Mouse (Mus musculus) natural killer cell, adult 2 months (primary cell): ENCODE measurements around the gene Abt1.

Source experiments
- DNase-seq, 2 experiments: peaks; one replicate each; pipeline ENCODE4 v3.0.0; 2022; ENCODE audit warnings: low spot score in 2 of 2

The Abt1 gene

GRCm38 (mm10) chr13:23438521-23438920, 14.9 kb upstream of the Abt1 start:
- DNase-seq: peak; percentile 56 to 67

GRCm38 (mm10) chr13:23437908-23438307, 14.2 kb upstream of the Abt1 start:
- DNase-seq: peak; percentile 87 to 90

GRCm38 (mm10) chr13:23436861-23437822, 13.5 kb upstream of the Abt1 start:
- peak; percentile 65 to 73 for DNase-seq

GRCm38 (mm10) chr13:23436231-23436661, 12.6 kb upstream of the Abt1 start:
- DNase-seq: peak; percentile 59 to 68

GRCm38 (mm10) chr13:23435676-23436075, 12.0 kb upstream of the Abt1 start:
- DNase-seq: no peak

- DNase-seq: no peak
These were observed 11.6 kb upstream of the Abt1 start for GRCm38 (mm10) chr13:23435241-23435640.

GRCm38 (mm10) chr13:23434426-23434825, 10.8 kb upstream of the Abt1 start:
- no peak for DNase-seq

GRCm38 (mm10) chr13:23433801-23434200, 10.1 kb upstream of the Abt1 start:
- DNase-seq: no peak

- DNase-seq: no peak
These were observed 9.5 kb upstream of the Abt1 start for GRCm38 (mm10) chr13:23433206-23433605.

GRCm38 (mm10) chr13:23432562-23433201, 9.0 kb upstream of the Abt1 start:
- peak; percentile 95 to 96 for DNase-seq

- peak; percentile 83 to 89 for DNase-seq
These were observed 7.7 kb upstream of the Abt1 start for GRCm38 (mm10) chr13:23431351-23431771.

GRCm38 (mm10) chr13:23430734-23431133, 7.1 kb upstream of the Abt1 start:
- peak; percentile 71 to 81 for DNase-seq

GRCm38 (mm10) chr13:23429771-23430380, 6.2 kb upstream of the Abt1 start:
- no peak for DNase-seq

- DNase-seq: no peak
These were observed 4.7 kb upstream of the Abt1 start for GRCm38 (mm10) chr13:23428166-23428993.

GRCm38 (mm10) chr13:23427401-23427910, 3.8 kb upstream of the Abt1 start:
- DNase-seq: no peak

GRCm38 (mm10) chr13:23426922-23427321, 3.3 kb upstream of the Abt1 start:
- peak in 1 of 2 experiments; percentile 41 for DNase-seq

GRCm38 (mm10) chr13:23426335-23426734, 2.7 kb upstream of the Abt1 start:
- no peak for DNase-seq

- peak; percentile 56 to 65 for DNase-seq
These were observed 1.8 kb upstream of the Abt1 start for GRCm38 (mm10) chr13:23425505-23425904.

- DNase-seq: peak; percentile 88 to 92
These were observed 1.0 kb upstream of the Abt1 start for GRCm38 (mm10) chr13:23424494-23425325.

- no peak for DNase-seq
These were observed 350 bp upstream of the Abt1 start for GRCm38 (mm10) chr13:23424052-23424380.
